Mouse (Mus musculus) stomach, postnatal 0 days (tissue): ENCODE measurements around the gene Cyb561. TPM values are rescaled to one million over a fixed set of nuclear protein-coding genes. Genes with fewer than 3 reads are reported as not detected.

Experiments used
- ATAC-seq: fragments of 200-750 bp; cut with Nextera tagmentation; 2 replicates; pipeline ENCODE4 v1.8.0; 2017; ENCODE audit not compliant: low FRiP score, low TSS enrichment
- DNase-seq: peaks from one replicate; pipeline ENCODE4 v3.0.0-alpha.2; 2016; ENCODE audit warnings: low spot score
- H3K27ac ChIP-seq: fragments of 300-500 bp; sonication (generic); replicated peaks from 2 replicates; pipeline ENCODE4 v1.5.1; 2014; ENCODE audit warnings: mild to moderate bottlenecking, control low read depth
- H3K27me3 ChIP-seq: fragments of 300-500 bp; sonication (generic); 2 replicates; pipeline ENCODE4 v1.6.1; 2014; ENCODE audit warnings: low read length; ENCODE audit not compliant: control insufficient read depth, insufficient read depth
- H3K36me3 ChIP-seq: fragments of 300-500 bp; sonication (generic); 2 replicates; pipeline ENCODE4 v1.6.1; 2014; ENCODE audit warnings: low read length, mixed read lengths; ENCODE audit not compliant: control insufficient read depth, insufficient read depth
- H3K4me1 ChIP-seq: fragments of 300-500 bp; sonication (generic); replicated peaks from 2 replicates; pipeline ENCODE4 v1.6.1; 2014; ENCODE audit warnings: antibody characterized with exemption; ENCODE audit not compliant: control insufficient read depth, insufficient read depth
- H3K4me2 ChIP-seq: fragments of 300-500 bp; sonication (generic); replicated peaks from 2 replicates; pipeline ENCODE4 v1.6.1; 2014; ENCODE audit warnings: low read depth, mild to moderate bottlenecking, control low read depth, moderate library complexity
- H3K4me3 ChIP-seq: fragments of 300-500 bp; sonication (generic); 2 replicates; pipeline ENCODE4 v1.5.1; 2014; ENCODE audit warnings: low read depth, low read length, control low read depth
- H3K9ac ChIP-seq: fragments of 300-500 bp; sonication (generic); 2 replicates; pipeline ENCODE4 v1.6.1; 2014; ENCODE audit warnings: mild to moderate bottlenecking, low read length, control low read depth, mixed read lengths
- H3K9me3 ChIP-seq: fragments of 300-500 bp; sonication (generic); 2 replicates; pipeline ENCODE4 v1.6.1; 2016; ENCODE audit warnings: low read length; ENCODE audit not compliant: control insufficient read depth
- CTCF ChIP-seq: IDR thresholded peaks from 2 replicates; pipeline ENCODE4 v1.5.1; 2016; ENCODE audit warnings: antibody characterized with exemption, low read depth, mild to moderate bottlenecking, moderate library complexity
- EP300 ChIP-seq: optimal IDR thresholded peaks from 2 replicates; pipeline ENCODE3; 2016; ENCODE audit warnings: antibody characterized with exemption
- WGBS: fragments of 180-500 bp; shearing (Covaris S2); extraction: QIAGEN DNeasy Blood & Tissue Kit; methylation state at CpG from one replicate; pipeline ENCODE4 v1.1.7; 2014; 5-methylcytosine and 5-hydroxymethylcytosine counted together
- polyA plus RNA-seq: library from polyadenylated mRNA; unstranded; fragments of >200 nt; fragmentation: Nextera tagmentation; extraction: Ambion mirVana; gene quantifications from 2 replicates; pipeline ENCODE4 v1.2.1, GENCODE M21; 2015

Gene Cyb561
- polyA plus RNA-seq, 1 experiment from 2014 or later = 56.1 TPM

DNA sequence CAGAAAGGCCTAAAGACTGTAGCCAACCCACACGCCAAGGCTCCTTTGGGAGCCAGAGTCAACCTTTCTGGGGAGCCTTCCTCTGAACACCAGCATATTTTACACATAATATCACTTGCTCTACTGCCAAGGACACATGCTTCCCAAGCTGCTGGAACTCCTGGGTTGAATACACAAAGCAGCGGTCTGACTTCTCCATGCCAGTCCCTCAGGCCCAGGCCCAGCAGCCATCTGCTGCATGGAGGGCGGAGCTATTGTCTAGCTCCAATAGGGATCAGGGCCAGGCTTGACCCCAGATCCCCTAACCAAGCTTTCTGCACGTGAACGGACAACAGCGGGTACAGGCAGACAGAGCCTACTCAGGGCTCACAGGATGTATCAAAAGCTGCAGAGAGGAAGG lies 18.3 kb downstream of the Cyb561 start:
- Histone ChIP-seq H3K9ac (no peak overlapping the region), H3K4me1 (peaks cover 3% of the 10 kb centered on the region), H3K27ac (peak overlapping the region; percentile 67; the same call in 1 of the 2 replicates), H3K27me3 (no peaks in the 10 kb centered on the region), H3K4me2 (no peak overlapping the region), H3K36me3 (no peaks in the 10 kb centered on the region), H3K9me3 (no peaks in the 10 kb centered on the region), H3K4me3 (no peak overlapping the region)
- ATAC-seq (no peak; the same call in 1 of the 2 replicates), DNase-seq (no peak)
- WGBS = 43% methylated on average over 6 of the region's 6 CpGs
- TF ChIP-seq EP300 (no peak), CTCF (no peak)

DNA sequence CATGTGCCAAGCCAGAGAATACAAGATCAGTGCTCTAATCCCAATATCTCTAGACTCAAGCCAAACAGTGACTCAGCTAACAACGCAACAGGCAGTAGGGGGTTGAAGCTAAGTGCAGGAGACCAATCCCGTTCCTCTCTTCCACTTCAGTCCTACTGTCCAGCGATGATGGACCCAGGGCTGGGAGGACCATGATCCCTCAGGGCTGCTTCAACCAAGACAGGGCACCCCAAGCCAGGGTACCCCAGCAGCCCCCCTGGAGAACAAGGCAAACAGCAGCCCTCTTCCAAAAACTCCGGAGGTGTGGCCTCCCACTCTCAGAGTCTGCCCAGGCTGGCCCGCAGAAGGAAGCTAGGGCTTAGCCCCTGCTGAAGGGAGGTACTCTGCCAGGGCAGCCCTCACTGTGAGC lies 18.8 kb downstream of the Cyb561 start:
- DNase-seq (no peak), ATAC-seq (peak; percentile 55; the same call in 1 of the 2 replicates)
- 38% methylated on average over 5 of the region's 5 CpGs for WGBS
- no peaks in the 10 kb centered on the region for H3K27me3 ChIP-seq
- H3K4me3 ChIP-seq = no peak overlapping the region
- H3K4me2 ChIP-seq = no peak overlapping the region
- no peak overlapping the region for H3K9ac ChIP-seq
- TF ChIP-seq EP300 (no peak), CTCF (no peak)
- H3K4me1 ChIP-seq = peaks cover 3% of the 10 kb centered on the region
- no peaks in the 10 kb centered on the region for H3K36me3 ChIP-seq
- peak overlapping the region; percentile 67 for H3K27ac ChIP-seq
- H3K9me3 ChIP-seq = no peaks in the 10 kb centered on the region

DNA sequence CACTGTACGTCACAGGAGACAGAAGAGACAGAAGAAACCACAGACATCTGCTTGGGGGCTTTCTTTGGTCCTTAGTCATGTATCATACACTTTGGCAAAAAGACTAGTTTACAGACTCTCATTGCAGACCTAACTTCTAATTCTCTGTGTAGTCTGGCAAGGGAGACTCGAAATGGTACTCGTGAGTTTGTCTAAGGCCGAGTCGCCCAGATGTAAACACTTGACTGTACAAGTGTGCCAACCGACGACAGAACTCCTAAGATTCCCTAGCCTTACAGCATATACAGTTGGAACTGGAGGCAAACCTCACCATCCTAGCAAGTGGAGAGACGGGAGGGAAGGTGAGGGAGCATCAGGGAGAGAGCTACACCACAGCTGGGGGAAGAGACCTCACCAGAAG lies 19.4 kb downstream of the Cyb561 start:
- Histone ChIP-seq H3K36me3 (no peaks in the 10 kb centered on the region), H3K4me2 (no peak overlapping the region), H3K4me1 (peaks cover 3% of the 10 kb centered on the region), H3K27me3 (no peaks in the 10 kb centered on the region), H3K4me3 (no peak overlapping the region), H3K9ac (no peak overlapping the region), H3K27ac (0 out of 2 replicates have a peak overlapping the region, but pooled peaks have one; percentile 35), H3K9me3 (no peaks in the 10 kb centered on the region)
- DNase-seq (no peak), ATAC-seq (no peak)
- TF ChIP-seq CTCF (no peak), EP300 (no peak)
- 55% methylated on average over 8 of the region's 8 CpGs for WGBS

DNA sequence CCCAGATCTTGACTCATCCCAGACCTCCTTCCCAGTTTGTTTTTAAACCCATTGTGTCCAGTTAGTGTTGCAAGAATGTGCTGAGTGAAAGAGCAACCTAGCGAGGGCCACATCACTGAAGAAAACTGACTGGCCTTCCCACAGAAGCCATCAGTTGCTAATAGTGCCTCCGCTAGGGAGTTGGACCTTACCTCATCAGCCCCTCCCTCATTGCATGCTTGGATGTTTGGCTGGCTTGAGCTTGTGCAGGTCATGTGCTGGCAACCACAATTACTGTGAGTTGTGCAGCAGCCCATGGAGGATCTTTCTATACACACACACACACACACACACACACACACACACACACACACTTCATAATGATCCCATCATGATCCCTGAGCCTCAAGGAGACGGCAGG lies 21.8 kb downstream of the Cyb561 start:
- no peak for TF ChIP-seq CTCF
- TF ChIP-seq EP300 = no peak
- DNase-seq (no peak), ATAC-seq (no peak)
- no peak overlapping the region for H3K4me3 ChIP-seq
- peaks cover 3% of the 10 kb centered on the region for H3K4me1 ChIP-seq
- no peak overlapping the region for H3K9ac ChIP-seq
- H3K9me3 ChIP-seq = no peaks in the 10 kb centered on the region
- no peak overlapping the region for H3K27ac ChIP-seq
- H3K4me2 ChIP-seq = no peak overlapping the region
- 80% methylated on average over 3 of the region's 3 CpGs for WGBS
- no peaks in the 10 kb centered on the region for H3K36me3 ChIP-seq
- no peaks in the 10 kb centered on the region for H3K27me3 ChIP-seq

DNA sequence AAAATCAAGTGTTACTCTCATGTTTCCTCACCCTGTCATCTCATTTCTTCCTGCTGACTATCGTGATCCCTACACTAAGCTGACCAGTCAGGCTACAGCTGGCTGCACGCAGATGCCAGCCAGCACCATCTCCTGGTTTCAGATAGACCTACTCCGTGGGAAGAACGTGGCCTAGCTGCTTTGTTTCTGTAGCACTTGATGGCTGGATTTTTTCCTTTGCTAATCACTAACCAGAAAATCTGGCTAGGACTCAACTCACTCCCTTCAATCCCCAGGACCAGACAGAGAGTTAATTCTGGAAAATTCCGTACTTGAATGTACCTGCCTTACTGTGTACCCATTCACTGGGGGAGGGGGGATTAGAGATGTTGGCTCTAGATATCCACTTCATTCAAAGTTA lies 25.0 kb downstream of the Cyb561 start:
- H3K9me3 ChIP-seq = no peaks in the 10 kb centered on the region
- peaks cover 5% of the 10 kb centered on the region; the same call in 1 of the 2 replicates for H3K36me3 ChIP-seq
- ATAC-seq = no peak
- H3K4me3 ChIP-seq = no peak overlapping the region
- TF ChIP-seq EP300 (no peak), CTCF (no peak)
- no peak overlapping the region for H3K27ac ChIP-seq
- no peaks in the 10 kb centered on the region for H3K27me3 ChIP-seq
- H3K9ac ChIP-seq = no peak overlapping the region
- DNase-seq = no peak
- H3K4me2 ChIP-seq = no peak overlapping the region
- no peaks in the 10 kb centered on the region for H3K4me1 ChIP-seq
- WGBS = 68% methylated on average over 5 of the region's 5 CpGs

DNA sequence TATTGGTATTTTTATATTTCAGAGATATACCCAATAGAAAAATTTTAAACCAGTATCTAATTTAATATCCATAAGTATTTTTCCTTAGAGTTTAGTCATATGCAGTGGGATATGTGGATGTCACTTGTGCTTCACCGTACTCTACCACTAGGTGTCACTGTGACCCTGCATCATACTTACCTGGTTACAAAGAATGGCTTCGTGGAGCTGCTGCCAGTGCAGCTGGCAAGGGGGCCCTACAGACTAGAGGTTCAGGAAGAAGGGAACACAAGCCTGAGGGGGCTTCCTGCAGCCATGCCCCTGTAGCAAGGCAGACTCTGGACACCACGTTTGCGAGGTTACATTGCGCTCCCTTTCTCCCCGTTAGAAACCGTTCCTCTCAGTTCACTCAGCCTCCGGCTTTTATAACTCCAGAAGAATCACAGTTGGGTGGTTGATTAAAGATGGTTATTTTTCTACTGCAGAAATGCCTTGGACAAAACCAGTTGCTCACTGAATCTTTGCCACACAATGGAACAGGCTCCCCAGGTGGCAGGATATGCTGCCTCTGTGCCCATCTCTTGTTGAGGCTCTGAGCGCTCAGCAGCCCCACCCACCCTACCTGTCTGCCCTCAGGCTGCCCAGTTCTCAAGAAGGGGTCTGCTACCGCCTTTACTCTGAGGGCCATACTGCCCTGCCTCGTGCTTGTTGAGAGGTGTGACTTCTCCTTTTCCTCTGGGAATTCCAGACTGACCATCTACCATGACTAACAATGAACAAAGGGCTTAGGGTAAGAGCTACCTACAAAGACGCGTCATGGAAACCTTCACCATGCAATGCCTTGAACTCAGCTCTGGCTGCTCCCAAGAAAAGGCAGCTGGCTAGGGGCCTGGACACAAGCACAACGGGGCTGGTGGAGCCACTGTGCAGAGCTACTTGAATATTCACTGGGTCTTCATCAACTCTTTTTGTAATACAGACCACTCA lies 25.8 kb downstream of the Cyb561 start:
- Histone ChIP-seq H3K4me1 (no peaks in the 10 kb centered on the region), H3K4me3 (no peak overlapping the region), H3K9ac (no peak overlapping the region), H3K9me3 (no peaks in the 10 kb centered on the region), H3K4me2 (no peak overlapping the region), H3K27ac (no peak overlapping the region), H3K36me3 (peaks cover 10% of the 10 kb centered on the region; the same call in 1 of the 2 replicates), H3K27me3 (no peaks in the 10 kb centered on the region)
- TF ChIP-seq EP300 (no peak), CTCF (peak; percentile 95)
- 54% methylated on average over 14 of the region's 14 CpGs for WGBS
- DNase-seq (peak; percentile 72), ATAC-seq (peak; percentile 66)
